7 mouse cellular contexts compared by ENCODE assay signal in the genomic region with DNA sequence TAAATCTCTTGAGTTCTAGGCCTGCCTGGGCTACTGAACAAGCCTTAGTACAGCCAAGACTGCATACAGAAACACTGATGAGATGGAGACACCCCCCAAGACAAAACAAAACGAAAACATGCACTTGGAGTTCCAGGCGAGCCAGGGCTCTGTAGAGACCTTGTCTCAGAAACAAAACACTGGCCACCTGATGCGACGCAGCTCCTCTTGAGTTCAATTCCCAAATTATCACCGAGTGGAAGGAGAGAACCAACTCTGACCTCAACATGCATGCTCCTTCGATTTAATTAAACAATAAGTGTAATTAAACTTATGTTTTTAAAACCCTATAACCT. TPM values are rescaled to one million over a fixed set of nuclear protein-coding genes. Genes with fewer than 3 reads are reported as not detected.
DNase-seq lines count a peak whose midpoint lies in the region; ATAC-seq and TF ChIP-seq lines count a peak whose summit lies in the region.

No protein-coding gene starts in this region.

- peak overlapping the region; percentile 94 for H3K27ac ChIP-seq in forebrain, embryonic 15.5 days (replicated peaks)
- peak overlapping the region; percentile 100 for H3K27ac ChIP-seq in liver, embryonic 12.5 days
- H3K27ac ChIP-seq in small intestine, adult 2 months (ENCODE audit: insufficient read depth, low read depth, low read length): peak overlapping the region; percentile 80

- no peaks in the 10 kb centered on the region for H3K27me3 ChIP-seq in E14TG2a.4 (ENCODE audit: insufficient read depth, low read length)
- no peaks in the 10 kb centered on the region for H3K27me3 ChIP-seq in forebrain, embryonic 15.5 days
- no peaks in the 10 kb centered on the region for H3K27me3 ChIP-seq in liver, embryonic 12.5 days (replicated peaks)
- H3K27me3 ChIP-seq in small intestine, adult 2 months (ENCODE audit: control insufficient read depth, insufficient read depth, low read length): no peaks in the 10 kb centered on the region

- TF ChIP-seq POLR2A in small intestine, adult 2 months (IDR thresholded peaks at IDR 0.05; ENCODE audit: low read depth, low read length): no peak

- WGBS in forebrain, embryonic 15.5 days: 17% methylated on average over 6 of the region's 6 CpGs
- WGBS in liver, embryonic 12.5 days (ENCODE audit: insufficient replicate concordance): 18% methylated on average over 6 of the region's 6 CpGs
- WGBS in small intestine, adult 2 months: 8% methylated on average over 6 of the region's 6 CpGs

- peaks cover 54% of the 10 kb centered on the region for H3K4me1 ChIP-seq in E14TG2a.4 (replicated peaks; ENCODE audit: low read depth, low read length)
- peaks cover 23% of the 10 kb centered on the region for H3K4me1 ChIP-seq in forebrain, embryonic 15.5 days
- peaks cover 50% of the 10 kb centered on the region for H3K4me1 ChIP-seq in liver, embryonic 12.5 days
- H3K4me1 ChIP-seq in small intestine, adult 2 months (ENCODE audit: control insufficient read depth, insufficient read depth, insufficient read length, low read length): peaks cover 21% of the 10 kb centered on the region; the same call in 1 of the 2 replicates

- peak overlapping the region; percentile 70 for H3K9ac ChIP-seq in forebrain, embryonic 15.5 days (replicated peaks)
- peak overlapping the region; percentile 98 for H3K9ac ChIP-seq in liver, embryonic 12.5 days

- peaks cover 58% of the 10 kb centered on the region for H3K36me3 ChIP-seq in E14TG2a.4 (ENCODE audit: insufficient read depth, low read length)
- peaks cover 26% of the 10 kb centered on the region for H3K36me3 ChIP-seq in forebrain, embryonic 15.5 days
- peaks cover 73% of the 10 kb centered on the region for H3K36me3 ChIP-seq in liver, embryonic 12.5 days
- peaks cover 24% of the 10 kb centered on the region for H3K36me3 ChIP-seq in small intestine, adult 2 months (ENCODE audit: control insufficient read depth, insufficient read depth, low read length)

- no peak for TF ChIP-seq CTCF in E14TG2a.4 (conservative IDR thresholded peaks at IDR 0.05; ENCODE audit: low read length)
- TF ChIP-seq CTCF in small intestine, adult 2 months (IDR thresholded peaks at IDR 0.05; ENCODE audit: extremely low read depth, insufficient read length, insufficient replicate concordance, low read depth, low read length): no peak

- no peak for ATAC-seq in forebrain, embryonic 15.5 days (replicated peaks)
- ATAC-seq in liver, embryonic 12.5 days: no peak
- no peak for ATAC-seq in frontal cortex, adult (ENCODE audit: low TSS enrichment)

- H3K4me2 ChIP-seq in forebrain, embryonic 15.5 days (replicated peaks): peak overlapping the region; percentile 63
- peak overlapping the region; percentile 71 for H3K4me2 ChIP-seq in liver, embryonic 12.5 days

- no peaks in the 10 kb centered on the region for H3K9me3 ChIP-seq in E14TG2a.4 (ENCODE audit: low read length)
- H3K9me3 ChIP-seq in forebrain, embryonic 15.5 days: no peaks in the 10 kb centered on the region
- H3K9me3 ChIP-seq in liver, embryonic 12.5 days (replicated peaks): no peaks in the 10 kb centered on the region

- peak; percentile 48 for DNase-seq in 3T3-L1 (ENCODE audit: low read depth, low spot score)
- DNase-seq in thymus, postnatal 36 days: no peak

- H3K4me3 ChIP-seq in E14TG2a.4 (replicated peaks; ENCODE audit: low read length): peak overlapping the region; percentile 96
- H3K4me3 ChIP-seq in forebrain, embryonic 15.5 days: peak overlapping the region; percentile 58
- H3K4me3 ChIP-seq in liver, embryonic 12.5 days: peak overlapping the region; percentile 86
- H3K4me3 ChIP-seq in small intestine, adult 2 months (ENCODE audit: low read depth, low read length): no peak overlapping the region

RNA-seq across cellular contexts. Expression of a gene that starts 0.2 kb away (rescaled TPM):
- 383 and 395 TPM in 2 replicates for polyA plus RNA-seq in forebrain, embryonic 15.5 days (2015; fragmentation: Nextera tagmentation; extraction: Ambion mirVana)
- polyA plus RNA-seq in liver, embryonic 12.5 days (2016; fragmentation: Nextera tagmentation; extraction: Ambion mirVana): 5,938 and 5,957 TPM in 2 replicates
- polyA plus RNA-seq in small intestine, adult 2 months (2012; rRNA removed): 1,021 and 1,249 TPM in 2 replicates

RNA-seq across cellular contexts. Expression of a gene that starts 9.1 kb away (rescaled TPM):
- polyA plus RNA-seq in forebrain, embryonic 15.5 days (2015; fragmentation: Nextera tagmentation; extraction: Ambion mirVana): 138 and 140 TPM in 2 replicates
- 87.4 and 92.1 TPM in 2 replicates for polyA plus RNA-seq in liver, embryonic 12.5 days (2016; fragmentation: Nextera tagmentation; extraction: Ambion mirVana)
- 26.6 and 66.3 TPM in 2 replicates for polyA plus RNA-seq in small intestine, adult 2 months (2012; rRNA removed)

RNA-seq across cellular contexts. Expression of a gene that starts 32.6 kb away (rescaled TPM):
- 35.2 and 36.6 TPM in 2 replicates for polyA plus RNA-seq in forebrain, embryonic 15.5 days (2015; fragmentation: Nextera tagmentation; extraction: Ambion mirVana)
- polyA plus RNA-seq in liver, embryonic 12.5 days (2016; fragmentation: Nextera tagmentation; extraction: Ambion mirVana): 13.4 TPM in 2 replicates
- polyA plus RNA-seq in small intestine, adult 2 months (2012; rRNA removed): 19.0 and 36.7 TPM in 2 replicates

RNA-seq across cellular contexts. Expression of a gene that starts 32.6 kb away (rescaled TPM):
- 296 and 306 TPM in 2 replicates for polyA plus RNA-seq in forebrain, embryonic 15.5 days (2015; fragmentation: Nextera tagmentation; extraction: Ambion mirVana)
- 249 and 259 TPM in 2 replicates for polyA plus RNA-seq in liver, embryonic 12.5 days (2016; fragmentation: Nextera tagmentation; extraction: Ambion mirVana)
- polyA plus RNA-seq in small intestine, adult 2 months (2012; rRNA removed): 30.5 and 70.2 TPM in 2 replicates

RNA-seq across cellular contexts. Expression of a gene that starts 41.9 kb away (rescaled TPM):
- polyA plus RNA-seq in forebrain, embryonic 15.5 days (2015; fragmentation: Nextera tagmentation; extraction: Ambion mirVana): 23.8 and 24.5 TPM in 2 replicates
- 10.9 and 12.9 TPM in 2 replicates for polyA plus RNA-seq in liver, embryonic 12.5 days (2016; fragmentation: Nextera tagmentation; extraction: Ambion mirVana)
- polyA plus RNA-seq in small intestine, adult 2 months (2012; rRNA removed): 1.4 and 1.9 TPM in 2 replicates
